Comparison of ENCODE assay signal across 9 mouse cellular contexts in the genomic region with DNA sequence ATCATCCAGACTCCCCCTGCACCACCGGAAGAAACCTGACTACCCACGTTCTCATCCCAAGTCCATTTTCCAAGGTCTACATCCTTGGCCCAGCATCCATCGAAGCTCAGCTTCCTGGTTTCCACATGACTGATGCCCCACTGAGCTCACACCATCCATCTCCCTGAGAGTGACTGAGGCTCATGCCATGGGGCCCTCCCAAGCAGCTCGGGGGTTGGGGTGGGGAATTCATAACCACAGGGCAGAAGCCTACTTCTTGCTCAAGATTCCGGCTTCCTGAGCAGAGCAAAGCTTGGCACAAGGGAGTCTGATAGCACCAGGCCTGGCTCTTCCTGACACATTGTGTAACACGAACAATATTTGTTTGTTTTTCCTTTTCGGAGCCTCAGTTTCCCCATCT. TPM values are rescaled to one million over a fixed set of nuclear protein-coding genes. Genes with fewer than 3 reads are reported as not detected.
A peak's percentile ranks its signal among the peaks of the same experiment; 100 is the strongest.
DNase-seq lines count a peak whose midpoint lies in the region; ATAC-seq and TF ChIP-seq lines count a peak whose summit lies in the region.
"Had no signal": no experiment of that assay in that cellular context is flagged by ENCODE, and none has a peak within 500 bp of the region (broad histone marks: within the 10 kb centered on the region; RNA-seq: fewer than 3 reads in every experiment).

No protein-coding gene starts in this region.

- no peak overlapping the region for H3K9ac ChIP-seq in neural tube, embryonic 11.5 days (ENCODE audit: low read length)
- no peak overlapping the region for H3K9ac ChIP-seq in forebrain, postnatal 0 days
- peak overlapping the region; percentile 86 for H3K9ac ChIP-seq in liver, embryonic 12.5 days

- H3K4me3 ChIP-seq in neural tube, embryonic 11.5 days (ENCODE audit: low read depth, low read length), result no peak overlapping the region
- no peak overlapping the region for H3K4me3 ChIP-seq in forebrain, postnatal 0 days (ENCODE audit: low read depth, low read length)
- H3K4me3 ChIP-seq in liver, embryonic 12.5 days, result peak overlapping the region; percentile 78

- peak overlapping the region; percentile 86; the same call in 1 of the 2 replicates for H3K4me2 ChIP-seq in neural tube, embryonic 11.5 days (ENCODE audit: low read depth)
- peak overlapping the region; percentile 95; the same call in 1 of the 2 replicates for H3K4me2 ChIP-seq in forebrain, postnatal 0 days (ENCODE audit: low read depth)
- peak overlapping the region; percentile 100 for H3K4me2 ChIP-seq in liver, embryonic 12.5 days

- peaks cover 14% of the 10 kb centered on the region for H3K4me1 ChIP-seq in neural tube, embryonic 11.5 days (ENCODE audit: control insufficient read depth, insufficient read depth, low read length)
- H3K4me1 ChIP-seq in forebrain, postnatal 0 days (ENCODE audit: insufficient read depth), result no peaks in the 10 kb centered on the region
- peaks cover 94% of the 10 kb centered on the region for H3K4me1 ChIP-seq in liver, embryonic 12.5 days

- no peaks in the 10 kb centered on the region for H3K9me3 ChIP-seq in neural tube, embryonic 11.5 days (ENCODE audit: control insufficient read depth, low read length)
- no peaks in the 10 kb centered on the region for H3K9me3 ChIP-seq in forebrain, postnatal 0 days (ENCODE audit: low read length)
- no peaks in the 10 kb centered on the region for H3K9me3 ChIP-seq in liver, embryonic 12.5 days (replicated peaks)

- DNase-seq in neural tube, embryonic 11.5 days (ENCODE audit: low spot score), result no peak
- DNase-seq in neural tube, embryonic 10.5 days (ENCODE audit: extremely low spot score, low spot score), result no peak
- DNase-seq in forebrain, postnatal 0 days, result no peak
- no peak for DNase-seq in ovary, adult 18-20 months (ENCODE audit: low spot score)
- no peak for DNase-seq in layer of hippocampus, adult 9-10 months (ENCODE audit: low spot score)
- DNase-seq in right cerebral cortex, postnatal 10 days (ENCODE audit: low spot score in 2 of 2), result no peak
- DNase-seq: adrenal gland, postnatal 14 days; gastrocnemius, postnatal 36 days had no signal

- no peak for TF ChIP-seq CTCF in forebrain, postnatal 0 days (IDR thresholded peaks at IDR 0.05; ENCODE audit: low read depth)

- no peaks in the 10 kb centered on the region for H3K36me3 ChIP-seq in neural tube, embryonic 11.5 days (ENCODE audit: control insufficient read depth, insufficient read depth, low read length)
- no peaks in the 10 kb centered on the region for H3K36me3 ChIP-seq in forebrain, postnatal 0 days (ENCODE audit: insufficient read depth)
- peaks cover 24% of the 10 kb centered on the region for H3K36me3 ChIP-seq in liver, embryonic 12.5 days

- no peak for ATAC-seq in neural tube, embryonic 11.5 days (ENCODE audit: insufficient read depth, low FRiP score, low TSS enrichment)
- ATAC-seq in forebrain, postnatal 0 days, result no peak
- ATAC-seq in liver, embryonic 12.5 days, result no peak

- H3K27ac ChIP-seq in neural tube, embryonic 11.5 days (ENCODE audit: low read depth, low read length), result no peak overlapping the region
- H3K27ac ChIP-seq in forebrain, postnatal 0 days (ENCODE audit: low read depth, low read length), result no peak overlapping the region
- H3K27ac ChIP-seq in liver, embryonic 12.5 days, result peak overlapping the region; percentile 98

- WGBS in neural tube, embryonic 11.5 days, result 78% methylated on average over 7 of the region's 7 CpGs
- 87% methylated on average over 7 of the region's 7 CpGs for WGBS in forebrain, postnatal 0 days
- WGBS in liver, embryonic 12.5 days (ENCODE audit: insufficient replicate concordance), result 15% methylated on average over 7 of the region's 7 CpGs

- 0 out of 2 replicates have a peak, but pooled peaks cover 3% of the 10 kb centered on the region for H3K27me3 ChIP-seq in neural tube, embryonic 11.5 days (ENCODE audit: control insufficient read depth, insufficient read depth, low read length)
- no peaks in the 10 kb centered on the region for H3K27me3 ChIP-seq in forebrain, postnatal 0 days (ENCODE audit: insufficient read depth, low read length)
- no peaks in the 10 kb centered on the region for H3K27me3 ChIP-seq in liver, embryonic 12.5 days (replicated peaks)

RNA-seq across cellular contexts. Expression of a gene that starts 1.4 kb away (rescaled TPM):
- 5.4 and 7.1 TPM in 2 replicates for polyA plus RNA-seq in neural tube, embryonic 11.5 days (2014; fragmentation: Nextera tagmentation; extraction: Ambion mirVana)
- total RNA-seq in forebrain, postnatal 0 days (2014; rRNA removed), result 5.1 and 5.4 TPM in 2 replicates
- 7.1 and 9.9 TPM in 2 replicates for polyA plus RNA-seq in forebrain, postnatal 0 days (2015; fragmentation: Nextera tagmentation; extraction: Ambion mirVana)
- 15.5 and 18.3 TPM in 2 replicates for polyA plus RNA-seq in liver, embryonic 12.5 days (2016; fragmentation: Nextera tagmentation; extraction: Ambion mirVana)

RNA-seq across cellular contexts. Expression of a gene that starts 40.7 kb away (rescaled TPM):
- 33.4 and 35.9 TPM in 2 replicates for polyA plus RNA-seq in neural tube, embryonic 11.5 days (2014; fragmentation: Nextera tagmentation; extraction: Ambion mirVana)
- 103 and 119 TPM in 2 replicates for total RNA-seq in forebrain, postnatal 0 days (2014; rRNA removed)
- 22.4 TPM in 2 replicates for polyA plus RNA-seq in forebrain, postnatal 0 days (2015; fragmentation: Nextera tagmentation; extraction: Ambion mirVana)
- polyA plus RNA-seq in liver, embryonic 12.5 days (2016; fragmentation: Nextera tagmentation; extraction: Ambion mirVana), result 21.8 and 23.3 TPM in 2 replicates

RNA-seq across cellular contexts. Expression of a gene that starts 56.6 kb away (rescaled TPM):
- 7.0 and 8.3 TPM in 2 replicates for polyA plus RNA-seq in neural tube, embryonic 11.5 days (2014; fragmentation: Nextera tagmentation; extraction: Ambion mirVana)
- 19.7 and 23.2 TPM in 2 replicates for total RNA-seq in forebrain, postnatal 0 days (2014; rRNA removed)
- 8.4 and 9.6 TPM in 2 replicates for polyA plus RNA-seq in forebrain, postnatal 0 days (2015; fragmentation: Nextera tagmentation; extraction: Ambion mirVana)
- 47.7 and 48.9 TPM in 2 replicates for polyA plus RNA-seq in liver, embryonic 12.5 days (2016; fragmentation: Nextera tagmentation; extraction: Ambion mirVana)
